Mouse (Mus musculus) kidney, embryonic 15.5 days (tissue): ENCODE measurements at regions not wholly inside any gene's neighbourhood (a gene's known extent, or its start where the extent isn't known, plus 50 kb on each side); places are given as distances from the start of the nearest gene placed in this dataset.

Experiments
- ATAC-seq: fragments of 200-750 bp; cut with Nextera tagmentation; replicated peaks from 2 replicates; pipeline ENCODE4 v1.8.0; 2017; ENCODE audit warnings: moderate TSS enrichment; ENCODE audit not compliant: low FRiP score
- H3K27ac ChIP-seq: fragments of 300-500 bp; sonication (generic); 2 replicates; pipeline ENCODE4 v1.5.1; 2015; ENCODE audit warnings: mild to moderate bottlenecking, inconsistent platforms
- H3K27me3 ChIP-seq: fragments of 300-500 bp; sonication (generic); 2 replicates; pipeline ENCODE4 v1.6.1; 2015; ENCODE audit warnings: inconsistent platforms
- H3K36me3 ChIP-seq: fragments of 300-500 bp; sonication (generic); 2 replicates; pipeline ENCODE4 v1.6.1; 2015; ENCODE audit warnings: inconsistent platforms
- H3K4me1 ChIP-seq: fragments of 300-500 bp; sonication (generic); 2 replicates; pipeline ENCODE4 v1.6.1; 2015; ENCODE audit warnings: inconsistent platforms
- H3K4me2 ChIP-seq: fragments of 300-500 bp; sonication (generic); 2 replicates; pipeline ENCODE4 v1.6.1; 2015; ENCODE audit warnings: moderate library complexity, mild to moderate bottlenecking, inconsistent platforms
- H3K4me3 ChIP-seq: fragments of 300-500 bp; sonication (generic); replicated peaks from 2 replicates; pipeline ENCODE4 v1.5.1; 2015; ENCODE audit warnings: mild to moderate bottlenecking, inconsistent platforms
- H3K9ac ChIP-seq: fragments of 300-500 bp; sonication (generic); 2 replicates; pipeline ENCODE4 v1.6.1; 2015; ENCODE audit warnings: mild to moderate bottlenecking, inconsistent platforms
- H3K9me3 ChIP-seq: fragments of 300-500 bp; sonication (generic); replicated peaks from 2 replicates; pipeline ENCODE4 v1.6.1; 2016; ENCODE audit warnings: inconsistent platforms
- WGBS: fragments of 180-500 bp; shearing (Covaris S2); methylation state at CpG from one replicate; pipeline ENCODE4 v1.1.7; 2015; ENCODE audit warnings: mixed read lengths; 5-methylcytosine and 5-hydroxymethylcytosine counted together

GRCm38 (mm10) chr6:147726987-147727386 is 251.4 kb downstream of the Ccdc91 start:
- H3K4me2 ChIP-seq, result no peak overlapping the region
- no peak for ATAC-seq
- no peak overlapping the region for H3K4me3 ChIP-seq

GRCm38 (mm10) chr6:147727644-147728533 is 252.3 kb downstream of the Ccdc91 start:
- Histone ChIP-seq H3K9me3 (no peaks in the 10 kb centered on the region), H3K36me3 (no peaks in the 10 kb centered on the region), H3K9ac (no peak overlapping the region), H3K4me2 (no peak overlapping the region), H3K4me3 (no peak overlapping the region), H3K27me3 (no peaks in the 10 kb centered on the region), H3K4me1 (no peaks in the 10 kb centered on the region), H3K27ac (no peak overlapping the region)
- no peak for ATAC-seq
- 86% methylated on average over 6 of the region's 6 CpGs for WGBS

More at GRCm38 (mm10) chr6:147726987-147727386, 251.4 kb downstream of the Ccdc91 start:
- H3K4me1 ChIP-seq, result no peaks in the 10 kb centered on the region
- no peaks in the 10 kb centered on the region for H3K36me3 ChIP-seq
- H3K9me3 ChIP-seq, result no peaks in the 10 kb centered on the region
- H3K9ac ChIP-seq, result no peak overlapping the region
- no peak overlapping the region for H3K27ac ChIP-seq
- no peaks in the 10 kb centered on the region for H3K27me3 ChIP-seq
- 81% methylated on average over 4 of the region's 4 CpGs for WGBS

GRCm38 (mm10) chr6:147729721-147730120 is 254.1 kb downstream of the Ccdc91 start:
- H3K9ac ChIP-seq, result no peak overlapping the region
- ATAC-seq, result no peak
- no peaks in the 10 kb centered on the region for H3K27me3 ChIP-seq
- no peak overlapping the region for H3K4me2 ChIP-seq
- no peaks in the 10 kb centered on the region for H3K9me3 ChIP-seq
- no peaks in the 10 kb centered on the region for H3K4me1 ChIP-seq
- no peaks in the 10 kb centered on the region for H3K36me3 ChIP-seq
- no peak overlapping the region for H3K27ac ChIP-seq
- no peak overlapping the region for H3K4me3 ChIP-seq

DNA sequence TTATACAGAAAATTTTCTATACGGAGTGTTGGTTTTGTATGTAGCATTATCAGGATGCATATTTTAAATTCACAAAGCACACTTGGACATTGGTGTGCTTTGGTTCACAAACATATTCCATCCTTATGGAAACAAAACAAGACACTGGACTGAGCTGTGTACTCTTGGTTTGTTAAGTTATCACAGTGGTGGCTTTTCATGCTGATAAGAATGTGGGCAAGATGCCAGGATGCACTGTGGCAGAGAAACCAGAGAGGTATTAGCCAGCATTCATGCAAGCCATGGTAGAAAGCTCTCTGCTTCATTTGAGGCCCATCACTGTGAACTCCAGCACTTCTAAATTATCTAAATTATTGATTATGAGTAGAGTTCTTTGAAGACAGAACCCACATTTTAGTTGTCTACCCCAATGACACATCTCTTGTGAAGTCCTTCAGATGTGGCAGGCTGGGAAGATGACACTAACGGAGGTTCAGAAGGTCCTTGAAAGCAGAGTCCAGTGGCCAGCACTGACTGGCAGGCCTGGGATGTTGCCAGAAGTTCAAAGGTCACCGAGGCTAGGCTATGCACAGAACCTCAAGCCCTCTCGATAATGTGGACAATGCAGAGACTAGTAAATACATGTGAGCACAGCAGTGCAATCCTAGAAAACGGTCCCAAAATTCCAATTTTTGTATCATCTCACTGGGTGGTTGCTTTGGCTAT is 263.1 kb downstream of the Ccdc91 start:
- Histone ChIP-seq H3K36me3 (no peaks in the 10 kb centered on the region), H3K27me3 (no peaks in the 10 kb centered on the region), H3K9ac (no peak overlapping the region), H3K4me3 (no peak overlapping the region), H3K9me3 (no peaks in the 10 kb centered on the region), H3K4me2 (no peak overlapping the region), H3K27ac (no peak overlapping the region), H3K4me1 (no peaks in the 10 kb centered on the region)
- ATAC-seq, result no peak
- WGBS, result 89% methylated on average over 5 of the region's 5 CpGs

- no peaks in the 10 kb centered on the region for H3K4me1 ChIP-seq
- no peak for ATAC-seq
- WGBS, result 73% methylated on average over 7 of the region's 7 CpGs
These were observed 265.8 kb downstream of the Ccdc91 start for GRCm38 (mm10) chr6:147741446-147741845.

DNA sequence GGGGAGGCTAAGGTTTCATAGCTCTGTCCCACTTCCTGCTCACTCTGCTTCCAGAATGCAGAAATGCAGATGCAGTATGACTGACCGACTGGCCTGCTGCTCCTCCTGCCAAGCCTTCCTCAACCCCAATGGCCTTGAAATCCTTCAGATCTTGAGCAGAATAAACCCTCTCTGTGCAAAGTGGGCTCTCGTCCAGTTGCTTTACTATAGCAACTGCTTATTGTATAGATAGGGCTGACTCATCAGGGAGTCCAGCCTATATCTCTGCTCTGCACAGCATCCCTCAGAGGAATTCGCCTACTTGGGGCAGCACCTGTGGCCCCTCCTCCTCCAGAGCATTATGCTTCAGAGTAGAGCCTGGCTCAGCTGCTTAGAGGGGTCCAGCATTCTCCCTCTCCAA is 268.5 kb downstream of the Ccdc91 start:
- no peak for ATAC-seq
- Histone ChIP-seq H3K9me3 (no peaks in the 10 kb centered on the region), H3K27ac (no peak overlapping the region), H3K9ac (no peak overlapping the region), H3K36me3 (no peaks in the 10 kb centered on the region), H3K27me3 (no peaks in the 10 kb centered on the region), H3K4me2 (no peak overlapping the region), H3K4me3 (no peak overlapping the region), H3K4me1 (no peaks in the 10 kb centered on the region)
- 54% methylated on average over 3 of the region's 3 CpGs for WGBS

More at GRCm38 (mm10) chr6:147741446-147741845, 265.8 kb downstream of the Ccdc91 start:
- Histone ChIP-seq H3K27ac (no peak overlapping the region), H3K27me3 (no peaks in the 10 kb centered on the region), H3K9ac (no peak overlapping the region), H3K4me2 (no peak overlapping the region), H3K9me3 (no peaks in the 10 kb centered on the region), H3K36me3 (no peaks in the 10 kb centered on the region), H3K4me3 (no peak overlapping the region)

DNA sequence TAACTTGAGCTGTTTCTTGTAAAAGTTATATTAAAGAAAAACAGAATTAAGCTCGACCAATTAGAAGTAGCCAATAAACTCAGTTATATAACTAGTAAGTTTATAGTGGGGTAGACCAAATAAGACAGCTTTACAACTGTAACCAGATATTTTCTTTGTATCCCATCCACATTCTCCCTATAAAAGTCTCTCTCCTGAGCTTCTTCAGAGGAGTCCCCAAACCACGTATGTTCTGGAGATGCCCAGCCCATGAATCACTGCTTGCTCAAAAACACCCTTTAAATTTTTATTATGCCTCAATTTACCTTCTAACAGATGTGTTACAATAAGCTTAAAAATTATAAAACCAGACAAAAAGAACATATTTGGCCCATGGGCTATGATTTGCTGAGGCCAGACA is 270.1 kb downstream of the Ccdc91 start:
- H3K9ac ChIP-seq, result no peak overlapping the region
- no peaks in the 10 kb centered on the region for H3K9me3 ChIP-seq
- H3K4me2 ChIP-seq, result no peak overlapping the region
- H3K4me3 ChIP-seq, result no peak overlapping the region
- H3K4me1 ChIP-seq, result no peaks in the 10 kb centered on the region
- H3K36me3 ChIP-seq, result no peaks in the 10 kb centered on the region
- H3K27me3 ChIP-seq, result no peaks in the 10 kb centered on the region
- ATAC-seq, result no peak
- no peak overlapping the region for H3K27ac ChIP-seq
- WGBS, result 41% methylated on average over 2 of the region's 2 CpGs

DNA sequence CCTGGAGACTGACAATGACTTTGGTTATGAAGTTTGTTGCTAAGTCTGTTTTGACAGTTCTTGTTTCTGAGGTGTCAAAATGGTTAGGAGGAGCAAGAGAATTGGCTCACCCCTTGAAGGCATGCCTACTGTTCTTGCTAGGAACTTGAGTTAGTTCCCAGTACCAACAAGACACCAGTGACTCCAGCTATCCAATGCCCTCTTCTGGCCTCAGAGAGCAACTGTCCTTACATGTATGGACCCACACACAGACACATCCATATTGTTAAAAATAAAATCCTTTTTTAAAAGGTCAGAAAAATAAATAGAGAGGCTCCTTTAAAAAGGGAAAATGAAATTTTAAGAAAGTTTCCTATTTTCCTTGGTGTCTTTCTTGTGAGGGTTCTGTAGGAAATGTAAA is 272.3 kb downstream of the Ccdc91 start:
- no peaks in the 10 kb centered on the region for H3K9me3 ChIP-seq
- no peaks in the 10 kb centered on the region for H3K27me3 ChIP-seq
- no peak overlapping the region for H3K27ac ChIP-seq
- H3K36me3 ChIP-seq, result no peaks in the 10 kb centered on the region
- H3K9ac ChIP-seq, result no peak overlapping the region
- H3K4me1 ChIP-seq, result 0 out of 2 replicates have a peak, but pooled peaks cover 4% of the 10 kb centered on the region
- H3K4me2 ChIP-seq, result no peak overlapping the region
- H3K4me3 ChIP-seq, result no peak overlapping the region
- ATAC-seq, result no peak

DNA sequence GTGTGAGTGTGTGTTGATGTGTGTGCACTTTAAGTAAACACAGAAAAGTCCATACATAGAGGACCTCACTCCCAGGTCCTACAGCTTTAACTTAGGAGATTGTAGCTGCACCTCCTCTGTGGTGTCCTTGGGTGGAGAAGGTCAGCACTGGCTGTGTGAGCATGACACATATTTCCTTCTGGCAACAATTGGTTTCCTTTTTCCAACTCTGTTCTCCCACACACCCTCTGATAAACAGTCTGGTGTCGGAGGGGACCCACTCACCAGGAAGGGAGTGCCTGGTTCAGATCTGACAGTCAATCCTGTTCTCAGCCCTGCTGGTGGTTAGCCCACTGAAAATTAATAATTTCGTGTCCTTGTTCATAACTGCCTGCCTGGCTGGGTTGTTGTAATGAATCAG is 276.7 kb downstream of the Ccdc91 start:
- Histone ChIP-seq H3K36me3 (no peaks in the 10 kb centered on the region), H3K4me1 (0 out of 2 replicates have a peak, but pooled peaks cover 6% of the 10 kb centered on the region), H3K4me3 (no peak overlapping the region), H3K27ac (no peak overlapping the region), H3K4me2 (no peak overlapping the region), H3K27me3 (no peaks in the 10 kb centered on the region), H3K9me3 (no peaks in the 10 kb centered on the region), H3K9ac (no peak overlapping the region)
- peak; percentile 47; the same call in 1 of the 2 replicates for ATAC-seq
- 34% methylated on average over 2 of the region's 2 CpGs for WGBS

GRCm38 (mm10) chr6:147753828-147754227 is 278.2 kb downstream of the Ccdc91 start:
- peak; percentile 71; the same call in 1 of the 2 replicates for ATAC-seq
- Histone ChIP-seq H3K4me1 (0 out of 2 replicates have a peak, but pooled peaks cover 6% of the 10 kb centered on the region), H3K9me3 (no peaks in the 10 kb centered on the region), H3K9ac (no peak overlapping the region), H3K4me3 (no peak overlapping the region), H3K27ac (no peak overlapping the region), H3K27me3 (no peaks in the 10 kb centered on the region), H3K36me3 (no peaks in the 10 kb centered on the region), H3K4me2 (no peak overlapping the region)
- WGBS, result 28% methylated on average over 2 of the region's 2 CpGs

- H3K9ac ChIP-seq, result no peak overlapping the region
- H3K4me1 ChIP-seq, result 0 out of 2 replicates have a peak, but pooled peaks cover 6% of the 10 kb centered on the region
- H3K9me3 ChIP-seq, result no peaks in the 10 kb centered on the region
- no peaks in the 10 kb centered on the region for H3K36me3 ChIP-seq
- ATAC-seq, result no peak
- H3K27me3 ChIP-seq, result no peaks in the 10 kb centered on the region
- no peak overlapping the region for H3K4me2 ChIP-seq
- H3K27ac ChIP-seq, result no peak overlapping the region
- WGBS, result 68% methylated on average over 7 of the region's 7 CpGs
- no peak overlapping the region for H3K4me3 ChIP-seq
These were observed 280.3 kb downstream of the Ccdc91 start for GRCm38 (mm10) chr6:147755750-147756523.

DNA sequence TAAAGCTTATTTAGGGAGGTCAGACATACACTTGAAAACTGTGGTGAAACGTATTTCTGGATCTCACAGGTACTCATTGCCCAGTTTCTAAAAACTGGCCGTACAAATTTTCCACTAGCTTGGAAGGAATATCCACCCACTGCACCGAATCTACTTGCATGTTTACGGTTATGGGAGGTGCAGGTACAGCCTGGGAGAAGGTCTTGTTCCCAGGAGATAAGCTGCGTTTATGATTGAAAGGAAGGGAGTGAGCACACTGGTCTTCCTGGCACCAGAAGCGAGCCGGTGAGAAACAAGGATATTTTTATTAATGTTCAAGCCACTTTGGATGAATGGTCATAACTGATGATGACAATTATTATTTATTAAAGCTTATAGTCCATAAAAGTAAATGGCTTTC is 283.9 kb downstream of the Ccdc91 start:
- no peaks in the 10 kb centered on the region for H3K36me3 ChIP-seq
- WGBS, result 75% methylated on average over 7 of the region's 7 CpGs
- no peaks in the 10 kb centered on the region for H3K9me3 ChIP-seq
- H3K27me3 ChIP-seq, result no peaks in the 10 kb centered on the region
- no peak overlapping the region for H3K27ac ChIP-seq
- H3K4me2 ChIP-seq, result no peak overlapping the region
- no peak overlapping the region for H3K4me3 ChIP-seq
- no peak overlapping the region for H3K9ac ChIP-seq
- 0 out of 2 replicates have a peak, but pooled peaks cover 2% of the 10 kb centered on the region for H3K4me1 ChIP-seq
- no peak for ATAC-seq
